Comparison of ENCODE assay signal across 4 mouse cellular contexts in genomic region chr13:28837196-28837595, GRCm38 (mm10).
DNase-seq lines count a peak whose midpoint lies in the region.

No protein-coding gene starts in this region.

- peak; percentile 38 to 61 for DNase-seq in cerebellum, postnatal 10 days
- peak; percentile 17 to 54 for DNase-seq in cerebellum, postnatal 14 days
- DNase-seq in cerebellum, postnatal 25 days: peak; percentile 23 to 25
- peak; percentile 57 for DNase-seq in heart, adult 11 months

Comparison
In these comparisons a context has a peak if more than half of its experiments do, and no peak if none do; other contexts are left out.
1. Peak in every context shown above with its lines: DNase-seq.